Mouse (Mus musculus): Measurements from ENCODE around the gene D430042O09Rik.

- TF ChIP-seq GATA1 (IDR thresholded peaks at IDR 0.05; ENCODE audit: borderline replicate concordance, low read length) (no peak), FLI1 (IDR thresholded peaks at IDR 0.05; ENCODE audit: low read length) (no peak)
These were observed 65.4 kb downstream of the D430042O09Rik start for GRCm38 (mm10) chr7:125772961-125773571.
